ENCODE assay signal across 27 mouse cellular contexts in genomic region chr4:133203591-133203990, GRCm38 (mm10). TPM values are rescaled to one million over a fixed set of nuclear protein-coding genes. Genes with fewer than 3 reads are reported as not detected.
A peak's percentile ranks its signal among the peaks of the same experiment; 100 is the strongest.
DNase-seq lines count a peak whose midpoint lies in the region; ATAC-seq and TF ChIP-seq lines count a peak whose summit lies in the region.
"Had no signal": no experiment of that assay in that cellular context is flagged by ENCODE, and none has a peak within 500 bp of the region (broad histone marks: within the 10 kb centered on the region; RNA-seq: fewer than 3 reads in every experiment).

No protein-coding gene starts in this region.

- H3K4me1 ChIP-seq in heart, embryonic 10.5 days, result peaks cover 55% of the 10 kb centered on the region
- H3K4me1 ChIP-seq in midbrain, embryonic 13.5 days (replicated peaks), result peaks cover 49% of the 10 kb centered on the region
- peaks cover 12% of the 10 kb centered on the region for H3K4me1 ChIP-seq in midbrain, postnatal 0 days (ENCODE audit: insufficient read depth, low read length)
- peaks cover 45% of the 10 kb centered on the region for H3K4me1 ChIP-seq in hindbrain, embryonic 15.5 days (replicated peaks)

- no peak overlapping the region for H3K4me2 ChIP-seq in midbrain, embryonic 13.5 days (replicated peaks)
- H3K4me2 ChIP-seq in midbrain, postnatal 0 days (ENCODE audit: low read depth, low read length, poor library complexity, severe bottlenecking), result no peak overlapping the region
- H3K4me2 ChIP-seq in hindbrain, embryonic 15.5 days, result no peak overlapping the region
- H3K4me2 ChIP-seq: embryonic facial prominence, embryonic 15.5 days had no signal

- H3K36me3 ChIP-seq in heart, embryonic 10.5 days, result no peaks in the 10 kb centered on the region
- H3K36me3 ChIP-seq in midbrain, embryonic 13.5 days, result no peaks in the 10 kb centered on the region
- no peaks in the 10 kb centered on the region for H3K36me3 ChIP-seq in midbrain, postnatal 0 days (ENCODE audit: insufficient read depth, low read length)
- no peaks in the 10 kb centered on the region for H3K36me3 ChIP-seq in hindbrain, embryonic 15.5 days
- H3K36me3 ChIP-seq: embryonic facial prominence, embryonic 15.5 days; forebrain, embryonic 10.5 days; heart, embryonic 13.5 days had no signal

- TF ChIP-seq CTCF in midbrain, postnatal 0 days (IDR thresholded peaks at IDR 0.05), result no peak

- H3K4me3 ChIP-seq in heart, embryonic 10.5 days, result no peak overlapping the region
- no peak overlapping the region for H3K4me3 ChIP-seq in midbrain, embryonic 13.5 days (replicated peaks)
- H3K4me3 ChIP-seq in midbrain, postnatal 0 days (ENCODE audit: low read depth, low read length), result no peak overlapping the region
- no peak overlapping the region for H3K4me3 ChIP-seq in hindbrain, embryonic 15.5 days
- H3K4me3 ChIP-seq: embryonic facial prominence, embryonic 15.5 days; erythroblast, embryonic 14.5 days; forebrain, embryonic 10.5 days; heart, adult 2 months; heart, embryonic 13.5 days had no signal

- no peak for ATAC-seq in midbrain, embryonic 13.5 days
- no peak for ATAC-seq in midbrain, postnatal 0 days (ENCODE audit: low FRiP score)
- ATAC-seq in hindbrain, embryonic 15.5 days (ENCODE audit: low FRiP score, low read depth), result no peak
- ATAC-seq: CD4-positive, CD25-positive, alpha-beta regulatory T cell, adult 4 months; forebrain, embryonic 16.5 days; inflammation-experienced regulatory T-cells, adult 6 months; intestine, postnatal 0 days had no signal

- 66% methylated on average over 3 of the region's 3 CpGs for WGBS in heart, embryonic 10.5 days
- 73% methylated on average over 3 of the region's 3 CpGs for WGBS in midbrain, embryonic 13.5 days
- 63% methylated on average over 3 of the region's 3 CpGs for WGBS in midbrain, postnatal 0 days
- WGBS in hindbrain, embryonic 15.5 days, result 67% methylated on average over 3 of the region's 3 CpGs

- 0 out of 2 replicates have a peak overlapping the region, but pooled peaks have one; percentile 7 for H3K27ac ChIP-seq in heart, embryonic 10.5 days
- H3K27ac ChIP-seq in midbrain, embryonic 13.5 days, result peak overlapping the region; percentile 74
- no peak overlapping the region for H3K27ac ChIP-seq in midbrain, postnatal 0 days (ENCODE audit: low read depth, low read length)
- 0 out of 2 replicates have a peak overlapping the region, but pooled peaks have one; percentile 3 for H3K27ac ChIP-seq in hindbrain, embryonic 15.5 days (replicated peaks)
- H3K27ac ChIP-seq: heart, adult 2 months had no signal

- peak; percentile 42 for DNase-seq in cerebellum, adult 11-12 months
- DNase-seq in cerebellum, adult 18-20 months, result no peak
- DNase-seq in heart, embryonic 10.5 days (ENCODE audit: low spot score), result no peak
- no peak for DNase-seq in heart, adult 9 months (ENCODE audit: low spot score in 2 of 2)
- DNase-seq in midbrain, postnatal 0 days (ENCODE audit: low spot score), result no peak
- DNase-seq: adrenal gland, adult 8-10 months; adrenal gland, postnatal 36 days; B cell, adult 2 months; cerebellum, adult 2 months; cerebellum, postnatal 14 days; embryo, embryonic 11 days; gastrocnemius, postnatal 10 days; heart, adult 2 months; heart, postnatal 4 days had no signal

- no peaks in the 10 kb centered on the region for H3K9me3 ChIP-seq in heart, embryonic 10.5 days
- H3K9me3 ChIP-seq in midbrain, embryonic 13.5 days, result no peaks in the 10 kb centered on the region
- no peaks in the 10 kb centered on the region for H3K9me3 ChIP-seq in midbrain, postnatal 0 days (ENCODE audit: low read length)
- H3K9me3 ChIP-seq in hindbrain, embryonic 15.5 days, result no peaks in the 10 kb centered on the region
- H3K9me3 ChIP-seq: embryonic facial prominence, embryonic 15.5 days; forebrain, embryonic 10.5 days; G1E; heart, embryonic 13.5 days had no signal

- H3K9ac ChIP-seq in midbrain, embryonic 13.5 days (replicated peaks), result no peak overlapping the region
- no peak overlapping the region for H3K9ac ChIP-seq in midbrain, postnatal 0 days (replicated peaks; ENCODE audit: low read length, poor library complexity, severe bottlenecking)
- H3K9ac ChIP-seq in hindbrain, embryonic 15.5 days, result no peak overlapping the region
- H3K9ac ChIP-seq: embryonic facial prominence, embryonic 15.5 days had no signal

- peaks cover 4% of the 10 kb centered on the region for H3K27me3 ChIP-seq in heart, embryonic 10.5 days (ENCODE audit: insufficient read depth, poor library complexity, severe bottlenecking)
- no peaks in the 10 kb centered on the region for H3K27me3 ChIP-seq in midbrain, embryonic 13.5 days
- H3K27me3 ChIP-seq in midbrain, postnatal 0 days (ENCODE audit: insufficient read depth, low read length), result no peaks in the 10 kb centered on the region
- no peaks in the 10 kb centered on the region for H3K27me3 ChIP-seq in hindbrain, embryonic 15.5 days
- H3K27me3 ChIP-seq: embryonic facial prominence, embryonic 15.5 days had no signal

RNA-seq across cellular contexts. Expression of gene Cd164l2, which starts 8.3 kb away (rescaled TPM):
- polyA plus RNA-seq in heart, embryonic 10.5 days (2016; fragmentation: Nextera tagmentation; extraction: Ambion mirVana), result 0.39 and 1.3 TPM in 2 replicates
- 0.67 and 1.3 TPM in 2 replicates for polyA plus RNA-seq in midbrain, embryonic 13.5 days (2015; fragmentation: Nextera tagmentation; extraction: Ambion mirVana)
- total RNA-seq in midbrain, postnatal 0 days (2014; rRNA removed), result 3.9 and 5.9 TPM in 2 replicates
- polyA plus RNA-seq in midbrain, postnatal 0 days (2015; fragmentation: Nextera tagmentation; extraction: Ambion mirVana), result 10.6 and 11.0 TPM in 2 replicates
- 3.0 and 4.5 TPM in 2 replicates for polyA plus RNA-seq in hindbrain, embryonic 15.5 days (2015; fragmentation: Nextera tagmentation; extraction: Ambion mirVana)
- total RNA-seq: common myeloid progenitor, adult 5-6 weeks; G1E; gastrocnemius, postnatal 10 days; heart, adult 2 months; heart, postnatal 4 days had no signal
- polyA plus RNA-seq: erythroblast, embryonic 14.5 days; G1E; inflammation-experienced regulatory T-cells, adult 6 months had no signal

RNA-seq across cellular contexts. Expression of gene Gpr3, which starts 8.7 kb away (rescaled TPM):
- 0.09 and 0.18 TPM in 2 replicates for polyA plus RNA-seq in heart, embryonic 10.5 days (2016; fragmentation: Nextera tagmentation; extraction: Ambion mirVana)
- 0.22 and 0.67 TPM in 2 replicates for polyA plus RNA-seq in midbrain, embryonic 13.5 days (2015; fragmentation: Nextera tagmentation; extraction: Ambion mirVana)
- total RNA-seq in midbrain, postnatal 0 days (2014; rRNA removed), result 3.2 and 10.8 TPM in 2 replicates
- polyA plus RNA-seq in midbrain, postnatal 0 days (2015; fragmentation: Nextera tagmentation; extraction: Ambion mirVana), result 3.9 and 4.5 TPM in 2 replicates
- 1.6 and 2.7 TPM in 2 replicates for polyA plus RNA-seq in hindbrain, embryonic 15.5 days (2015; fragmentation: Nextera tagmentation; extraction: Ambion mirVana)
- total RNA-seq: common myeloid progenitor, adult 5-6 weeks; gastrocnemius, postnatal 10 days; gastrocnemius, postnatal 4 days had no signal
- polyA plus RNA-seq: CD4-positive, CD25-positive, alpha-beta regulatory T cell, adult 4 months; erythroblast, embryonic 14.5 days; inflammation-experienced regulatory T-cells, adult 6 months; intestine, postnatal 0 days had no signal

RNA-seq across cellular contexts. Expression of gene Map3k6, which starts 37.0 kb away (rescaled TPM):
- polyA plus RNA-seq in heart, embryonic 10.5 days (2016; fragmentation: Nextera tagmentation; extraction: Ambion mirVana), result 2.5 and 3.4 TPM in 2 replicates
- polyA plus RNA-seq in midbrain, embryonic 13.5 days (2015; fragmentation: Nextera tagmentation; extraction: Ambion mirVana), result 0.79 and 2.3 TPM in 2 replicates
- total RNA-seq in midbrain, postnatal 0 days (2014; rRNA removed), result 7.6 and 8.3 TPM in 2 replicates
- 2.8 and 4.1 TPM in 2 replicates for polyA plus RNA-seq in midbrain, postnatal 0 days (2015; fragmentation: Nextera tagmentation; extraction: Ambion mirVana)
- 1.8 and 2.2 TPM in 2 replicates for polyA plus RNA-seq in hindbrain, embryonic 15.5 days (2015; fragmentation: Nextera tagmentation; extraction: Ambion mirVana)

RNA-seq across cellular contexts. Expression of gene Sytl1, which starts 59.3 kb away (rescaled TPM):
- polyA plus RNA-seq in heart, embryonic 10.5 days (2016; fragmentation: Nextera tagmentation; extraction: Ambion mirVana), result 0.28 and 0.60 TPM in 2 replicates
- 0.40 and 0.66 TPM in 2 replicates for polyA plus RNA-seq in midbrain, embryonic 13.5 days (2015; fragmentation: Nextera tagmentation; extraction: Ambion mirVana)
- 1.6 TPM in 1 of 2 replicates, not detected in the other for total RNA-seq in midbrain, postnatal 0 days (2014; rRNA removed)
- 0.21 and 0.26 TPM in 2 replicates for polyA plus RNA-seq in midbrain, postnatal 0 days (2015; fragmentation: Nextera tagmentation; extraction: Ambion mirVana)
- 0.32 and 0.35 TPM in 2 replicates for polyA plus RNA-seq in hindbrain, embryonic 15.5 days (2015; fragmentation: Nextera tagmentation; extraction: Ambion mirVana)
